Mouse (Mus musculus) neutrophil, adult 59 days (primary cell): Measurements from ENCODE around the gene Carnmt1. TPM values are rescaled to one million over a fixed set of nuclear protein-coding genes. Genes with fewer than 3 reads are reported as not detected.

Experiments
- total RNA-seq, 2 experiments: library from RNA; stranded (reverse); gene quantifications; 1 replicate in 1 of 2; 2 replicates in 1 of 2; pipeline ENCODE4 v1.2.4; 2023

Carnmt1 gene
- total RNA-seq: 1 to 10 TPM; 4.3 to 5.9 TPM

GRCm38 (mm10) chr19:18670608-18671007, at the start of gene Carnmt1:
Gene Carnmt1 (plus strand): TSS chr19:18670764.

DNA sequence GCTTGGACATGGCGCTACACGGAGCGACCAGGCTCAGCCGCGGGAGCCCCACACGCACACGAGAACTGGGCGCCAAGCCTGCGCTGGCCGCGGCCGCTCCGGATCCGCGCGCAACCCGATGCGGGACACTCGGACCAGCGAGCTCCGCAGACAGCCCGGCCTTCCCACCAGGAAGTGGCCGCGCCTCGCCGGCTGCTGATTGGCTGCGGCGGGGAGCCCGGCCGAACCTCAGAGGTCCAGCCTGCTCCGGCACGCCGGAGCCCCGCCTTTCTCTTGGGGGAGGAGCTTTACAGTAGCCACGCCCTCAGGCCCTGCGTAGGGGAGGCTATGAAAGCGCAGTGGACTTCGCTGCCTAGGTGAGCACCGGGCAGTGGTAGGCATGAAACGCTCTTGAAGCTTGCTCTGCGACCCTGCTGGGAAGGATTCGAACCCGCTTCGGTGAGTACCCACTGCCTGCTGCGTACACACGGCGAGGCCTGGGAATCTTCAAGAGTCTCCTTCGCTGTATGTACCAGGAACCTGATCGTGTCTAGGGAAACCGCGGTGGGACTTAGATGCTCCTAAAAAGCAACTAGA, 38.8 kb upstream of the Carnmt1 start, which contains the start of the genes Ostf1 and Nmrk1:
TSS of gene Ostf1 (minus strand) at position 180 of the 576 bp plus-strand sequence.
TSS of gene Nmrk1 (plus strand) at position 307 of the 576 bp plus-strand sequence.

DNA sequence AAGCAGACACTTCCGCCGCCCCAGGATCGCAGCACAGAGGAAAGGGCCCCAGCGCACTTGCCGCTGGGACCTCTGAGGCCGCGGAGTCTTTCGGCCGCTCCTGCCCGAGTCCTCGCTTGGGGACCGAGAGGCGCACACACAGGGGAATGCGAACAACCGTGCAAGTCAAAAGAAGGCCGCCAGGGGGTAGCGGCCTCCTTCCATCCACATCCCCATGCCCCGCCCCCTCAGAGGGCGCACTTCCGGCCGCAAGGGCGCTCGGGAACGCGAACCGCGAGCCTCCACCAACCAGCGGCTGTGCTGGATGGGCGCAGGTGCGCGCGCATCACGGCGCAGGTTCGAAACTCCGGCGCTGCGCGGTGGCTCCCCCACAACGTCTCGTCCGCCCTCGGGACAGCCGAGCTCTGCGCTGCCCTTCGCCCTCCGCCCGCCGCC, 42.3 kb downstream of the Carnmt1 start, which contains the start of gene D030056L22Rik:
TSS of gene D030056L22Rik (plus strand) at position 328 of the 435 bp plus-strand sequence.

GRCm38 (mm10) chr19:18749598-18750339, 79.2 kb downstream of the Carnmt1 start, which contains the start of gene Trpm6:
Gene Trpm6 (plus strand): TSS chr19:18749983.

Other genes starting within 250 kb of the Carnmt1 start
- gene Ostf1, start 38.9 kb upstream of the Carnmt1 start, total RNA-seq: 100 to 1,000 TPM; 372 to 394 TPM
- 10 to 100 TPM in 1 of 2 experiments, 1 to 10 TPM in 1; 9.0 to 13.5 TPM for gene Nmrk1, start 38.8 kb upstream of the Carnmt1 start, total RNA-seq
- gene D030056L22Rik, start 42.4 kb downstream of the Carnmt1 start, total RNA-seq: 1 to 10 TPM; 6.3 to 9.5 TPM
- not detected for gene Trpm6, start 79.2 kb downstream of the Carnmt1 start, total RNA-seq